Mouse (Mus musculus): ENCODE data around the gene Mtm1. TPM values are rescaled to one million over a fixed set of nuclear protein-coding genes. Genes with fewer than 3 reads are reported as not detected.

Gene Mtm1
- polyA plus RNA-seq, 1 experiment from 2014 or later: 5.2 TPM

GRCm38 (mm10) chrX:71220896-71221295 lies 10.3 kb downstream of the Mtm1 start:
- 63% methylated on average over 3 of the region's 3 CpGs for WGBS
- ATAC-seq (replicated peaks; ENCODE audit: low FRiP score): no peak
- H3K4me1 ChIP-seq: no peaks in the 10 kb centered on the region

DNA sequence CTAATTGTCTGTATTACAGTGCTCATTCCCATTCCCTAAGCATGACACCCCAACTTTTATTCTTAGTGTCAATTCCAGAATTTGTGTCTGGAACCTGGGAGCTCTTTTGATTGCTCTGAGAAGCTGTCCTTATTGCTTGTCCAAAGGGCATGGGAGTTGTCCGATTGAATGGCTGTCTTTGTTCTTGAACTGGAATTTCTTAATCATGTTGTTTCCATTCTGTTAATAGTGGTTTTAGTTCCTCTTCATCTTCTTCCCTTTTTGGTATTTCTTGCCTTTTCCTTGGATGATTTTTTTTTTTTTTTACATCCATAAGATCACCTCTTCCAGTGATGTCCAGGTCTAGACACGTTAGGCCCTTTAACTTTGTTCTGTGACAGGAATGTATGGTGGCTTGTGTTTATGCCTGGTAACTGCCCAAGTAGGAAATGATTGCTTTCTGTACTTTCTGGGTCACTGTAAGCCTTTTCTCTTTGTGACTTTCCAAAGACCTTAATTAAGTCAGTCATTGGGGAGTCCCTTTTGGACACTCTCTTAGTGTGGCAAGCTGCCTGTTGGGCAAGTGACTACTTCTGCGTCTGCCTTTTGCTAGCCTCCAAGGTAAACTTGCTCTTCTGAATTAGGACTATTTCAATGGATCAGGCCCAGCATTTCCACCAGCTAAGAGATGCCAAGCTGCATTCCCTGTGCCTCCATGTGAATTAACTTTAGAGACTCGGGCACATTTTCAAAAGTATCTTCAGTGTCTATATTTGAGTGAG lies 12.3 kb downstream of the Mtm1 start:
- no peak overlapping the region for H3K4me2 ChIP-seq
- ATAC-seq (replicated peaks; ENCODE audit: low FRiP score): no peak
- no peaks in the 10 kb centered on the region for H3K36me3 ChIP-seq
- H3K27ac ChIP-seq: no peak overlapping the region
- WGBS: 83% methylated on average over 4 of the region's 4 CpGs
- H3K9ac ChIP-seq: no peak overlapping the region
- no peaks in the 10 kb centered on the region for H3K9me3 ChIP-seq (replicated peaks)
- no peak overlapping the region for H3K4me3 ChIP-seq (replicated peaks)
- no peaks in the 10 kb centered on the region for H3K4me1 ChIP-seq
- H3K27me3 ChIP-seq: peaks cover 14% of the 10 kb centered on the region; the same call in 1 of the 2 replicates

More at GRCm38 (mm10) chrX:71220896-71221295, 10.3 kb downstream of the Mtm1 start:
- H3K4me3 ChIP-seq (replicated peaks): no peak overlapping the region
- H3K27me3 ChIP-seq: peaks cover 16% of the 10 kb centered on the region; the same call in 1 of the 2 replicates
- H3K27ac ChIP-seq: no peak overlapping the region
- H3K4me2 ChIP-seq: no peak overlapping the region
- H3K9ac ChIP-seq: no peak overlapping the region
- H3K36me3 ChIP-seq: no peaks in the 10 kb centered on the region
- H3K9me3 ChIP-seq (replicated peaks): no peaks in the 10 kb centered on the region

DNA sequence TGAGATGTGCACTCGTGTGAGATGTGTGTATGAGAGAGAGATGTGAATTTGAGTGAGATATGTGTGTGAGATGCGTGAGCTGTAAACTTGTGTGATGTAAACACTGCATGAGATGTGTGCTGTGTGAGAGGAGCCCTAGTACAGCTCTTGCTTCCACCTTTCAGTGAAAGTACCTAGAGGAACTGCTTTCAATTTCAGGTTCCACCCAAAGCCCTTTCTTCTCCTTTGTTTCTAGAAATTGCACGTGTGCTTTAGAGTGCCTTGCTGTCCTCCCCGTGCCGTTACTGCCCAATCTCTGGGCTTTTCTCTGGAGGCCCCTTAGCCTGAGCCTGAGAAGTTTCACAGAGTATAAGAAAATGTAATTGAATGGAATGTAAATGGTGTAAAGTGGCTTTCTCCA lies 16.3 kb downstream of the Mtm1 start:
- H3K27me3 ChIP-seq: peaks cover 11% of the 10 kb centered on the region; the same call in 1 of the 2 replicates
- ATAC-seq (replicated peaks; ENCODE audit: low FRiP score): no peak
- 73% methylated on average over 5 of the region's 5 CpGs for WGBS

DNA sequence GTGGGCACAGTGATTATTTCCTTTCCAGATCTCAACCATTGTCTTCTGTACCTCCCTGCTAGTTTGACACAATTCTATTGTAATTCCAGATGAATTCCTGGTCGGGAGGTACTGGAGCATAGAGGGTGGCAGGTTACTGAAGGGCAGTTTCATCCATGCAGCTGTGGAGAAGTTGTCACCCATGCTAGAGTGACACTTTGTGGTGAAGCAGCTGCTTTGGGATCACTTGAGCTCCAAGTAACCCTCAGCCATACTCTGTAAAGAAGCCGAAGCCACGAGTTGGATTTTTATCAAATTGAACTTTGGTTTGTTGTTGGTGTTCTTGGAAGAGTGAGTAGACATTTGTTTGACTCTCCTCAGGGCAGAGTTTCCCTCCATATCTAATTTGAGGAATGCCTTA lies 17.6 kb downstream of the Mtm1 start:
- H3K27ac ChIP-seq: no peak overlapping the region
- no peak overlapping the region for H3K9ac ChIP-seq
- no peak overlapping the region for H3K4me3 ChIP-seq (replicated peaks)
- ATAC-seq (replicated peaks; ENCODE audit: low FRiP score): no peak
- 54% methylated on average over 3 of the region's 3 CpGs for WGBS
- no peaks in the 10 kb centered on the region for H3K9me3 ChIP-seq (replicated peaks)
- no peaks in the 10 kb centered on the region for H3K4me1 ChIP-seq
- no peak overlapping the region for H3K4me2 ChIP-seq
- no peaks in the 10 kb centered on the region for H3K36me3 ChIP-seq
- H3K27me3 ChIP-seq: peaks cover 9% of the 10 kb centered on the region; the same call in 1 of the 2 replicates

More for the DNA sequence above, 16.3 kb downstream of the Mtm1 start:
- H3K4me3 ChIP-seq (replicated peaks): no peak overlapping the region
- no peaks in the 10 kb centered on the region for H3K36me3 ChIP-seq
- no peaks in the 10 kb centered on the region for H3K9me3 ChIP-seq (replicated peaks)
- H3K9ac ChIP-seq: no peak overlapping the region
- H3K27ac ChIP-seq: no peak overlapping the region
- H3K4me2 ChIP-seq: no peak overlapping the region
- H3K4me1 ChIP-seq: no peaks in the 10 kb centered on the region

DNA sequence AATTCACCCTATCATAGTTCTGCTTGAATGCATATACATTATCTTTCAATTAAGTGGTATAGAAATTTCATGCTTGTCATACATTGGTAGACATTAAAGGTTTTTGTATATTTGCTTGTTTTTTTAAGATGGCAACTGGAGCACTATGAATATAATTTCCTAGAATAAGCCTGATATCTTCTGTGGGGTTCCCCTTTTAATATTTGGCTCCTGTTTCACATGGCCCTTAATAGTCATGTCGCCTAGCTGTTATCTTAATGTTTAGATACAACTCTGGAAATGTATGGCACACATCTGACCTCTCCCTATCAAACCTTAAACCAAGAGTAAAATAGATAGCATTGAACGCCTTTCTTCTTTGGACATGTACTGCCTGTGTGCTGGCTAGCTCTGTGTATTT lies 20.3 kb downstream of the Mtm1 start:
- Histone ChIP-seq H3K4me1 (no peaks in the 10 kb centered on the region), H3K9me3 (replicated peaks) (no peaks in the 10 kb centered on the region), H3K9ac (no peak overlapping the region), H3K4me2 (no peak overlapping the region), H3K27ac (no peak overlapping the region), H3K4me3 (replicated peaks) (no peak overlapping the region), H3K36me3 (no peaks in the 10 kb centered on the region), H3K27me3 (peaks cover 12% of the 10 kb centered on the region; the same call in 1 of the 2 replicates)
- ATAC-seq (replicated peaks; ENCODE audit: low FRiP score): no peak
- 82% methylated on average over 2 of the region's 2 CpGs for WGBS

- H3K9me3 ChIP-seq (replicated peaks): no peaks in the 10 kb centered on the region
- H3K27me3 ChIP-seq: no peaks in the 10 kb centered on the region
- H3K9ac ChIP-seq: no peak overlapping the region
- H3K4me3 ChIP-seq (replicated peaks): no peak overlapping the region
- no peak overlapping the region for H3K4me2 ChIP-seq
- no peak overlapping the region for H3K27ac ChIP-seq
- no peaks in the 10 kb centered on the region for H3K4me1 ChIP-seq
- H3K36me3 ChIP-seq: no peaks in the 10 kb centered on the region
- no peak for ATAC-seq (replicated peaks; ENCODE audit: low FRiP score)
- WGBS: 81% methylated on average over 1 of the region's 1 CpGs
Measured at GRCm38 (mm10) chrX:71256422-71256821, 45.9 kb downstream of the Mtm1 start.

DNA sequence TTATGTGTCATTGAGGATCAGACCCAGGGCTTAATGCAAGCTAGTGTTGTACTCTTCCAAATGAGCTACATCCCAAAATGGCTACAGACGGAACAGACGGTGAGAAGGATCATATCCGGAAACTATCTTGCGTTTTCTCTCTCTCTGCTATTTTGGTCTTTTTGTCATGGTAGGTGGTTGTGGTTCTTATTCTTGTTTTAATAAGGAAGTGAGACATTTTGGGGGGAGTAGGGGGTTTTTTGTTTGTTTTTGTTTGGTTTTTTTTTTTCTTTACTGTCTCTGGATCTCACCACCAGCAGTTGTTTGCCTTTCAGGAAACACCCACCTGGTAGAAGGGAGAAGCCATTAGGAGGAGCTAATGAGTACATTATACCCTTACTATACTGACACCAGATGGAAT lies 50.3 kb downstream of the Mtm1 start:
- Histone ChIP-seq H3K9ac (no peak overlapping the region), H3K27ac (no peak overlapping the region), H3K36me3 (no peaks in the 10 kb centered on the region), H3K4me3 (replicated peaks) (no peak overlapping the region), H3K27me3 (0 out of 2 replicates have a peak, but pooled peaks cover 4% of the 10 kb centered on the region), H3K4me2 (no peak overlapping the region), H3K9me3 (replicated peaks) (no peaks in the 10 kb centered on the region), H3K4me1 (no peaks in the 10 kb centered on the region)
- no peak for ATAC-seq (replicated peaks; ENCODE audit: low FRiP score)
- WGBS: 93% methylated on average over 4 of the region's 4 CpGs

- Histone ChIP-seq H3K9ac (no peak overlapping the region), H3K4me1 (no peaks in the 10 kb centered on the region), H3K9me3 (replicated peaks) (no peaks in the 10 kb centered on the region), H3K4me2 (no peak overlapping the region), H3K27me3 (0 out of 2 replicates have a peak, but pooled peaks cover 4% of the 10 kb centered on the region), H3K36me3 (no peaks in the 10 kb centered on the region), H3K27ac (no peak overlapping the region), H3K4me3 (replicated peaks) (no peak overlapping the region)
- ATAC-seq (replicated peaks; ENCODE audit: low FRiP score): no peak
- WGBS: 75% methylated on average over 2 of the region's 2 CpGs
Measured at GRCm38 (mm10) chrX:71264316-71264715, 53.7 kb downstream of the Mtm1 start.

GRCm38 (mm10) chrX:71268972-71269371 lies 58.4 kb downstream of the Mtm1 start:
- 0 out of 2 replicates have a peak, but pooled peaks cover 6% of the 10 kb centered on the region for H3K27me3 ChIP-seq
- H3K27ac ChIP-seq: no peak overlapping the region
- no peak overlapping the region for H3K4me3 ChIP-seq (replicated peaks)
- H3K9me3 ChIP-seq (replicated peaks): no peaks in the 10 kb centered on the region
- ATAC-seq (replicated peaks; ENCODE audit: low FRiP score): no peak
- WGBS: 74% methylated on average over 1 of the region's 1 CpGs
- H3K36me3 ChIP-seq: no peaks in the 10 kb centered on the region
- no peak overlapping the region for H3K4me2 ChIP-seq
- H3K4me1 ChIP-seq: no peaks in the 10 kb centered on the region
- H3K9ac ChIP-seq: no peak overlapping the region

DNA sequence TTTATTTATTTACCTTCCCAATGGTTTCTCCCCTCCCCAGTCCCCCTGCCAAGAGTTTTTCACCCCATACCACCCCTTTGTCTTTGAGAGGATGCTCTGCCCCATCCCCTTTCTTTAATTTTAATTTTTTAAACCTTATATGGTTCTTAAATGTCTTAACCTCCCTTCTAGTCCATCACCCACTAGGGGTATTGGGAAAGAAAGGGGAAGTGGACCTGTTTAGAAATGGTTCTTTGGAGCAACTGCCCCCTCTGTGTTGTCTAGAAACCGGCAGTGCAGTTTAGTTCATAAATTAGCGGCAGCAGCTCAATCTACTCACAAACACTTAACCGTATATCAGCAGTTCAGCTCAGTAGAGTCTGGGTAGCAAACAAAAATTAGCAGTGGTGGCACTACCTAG lies 63.6 kb downstream of the Mtm1 start:
- no peak overlapping the region for H3K9ac ChIP-seq
- peaks cover 4% of the 10 kb centered on the region; the same call in 1 of the 2 replicates for H3K27me3 ChIP-seq
- H3K36me3 ChIP-seq: no peaks in the 10 kb centered on the region
- 86% methylated on average over 3 of the region's 3 CpGs for WGBS
- H3K4me1 ChIP-seq: no peaks in the 10 kb centered on the region
- ATAC-seq (replicated peaks; ENCODE audit: low FRiP score): no peak
- no peak overlapping the region for H3K4me3 ChIP-seq (replicated peaks)
- no peaks in the 10 kb centered on the region for H3K9me3 ChIP-seq (replicated peaks)
- H3K4me2 ChIP-seq: no peak overlapping the region
- no peak overlapping the region for H3K27ac ChIP-seq

- WGBS: 84% methylated on average over 3 of the region's 3 CpGs
- no peak for ATAC-seq (replicated peaks; ENCODE audit: low FRiP score)
Measured at GRCm38 (mm10) chrX:71285473-71285872, 74.9 kb downstream of the Mtm1 start.

DNA sequence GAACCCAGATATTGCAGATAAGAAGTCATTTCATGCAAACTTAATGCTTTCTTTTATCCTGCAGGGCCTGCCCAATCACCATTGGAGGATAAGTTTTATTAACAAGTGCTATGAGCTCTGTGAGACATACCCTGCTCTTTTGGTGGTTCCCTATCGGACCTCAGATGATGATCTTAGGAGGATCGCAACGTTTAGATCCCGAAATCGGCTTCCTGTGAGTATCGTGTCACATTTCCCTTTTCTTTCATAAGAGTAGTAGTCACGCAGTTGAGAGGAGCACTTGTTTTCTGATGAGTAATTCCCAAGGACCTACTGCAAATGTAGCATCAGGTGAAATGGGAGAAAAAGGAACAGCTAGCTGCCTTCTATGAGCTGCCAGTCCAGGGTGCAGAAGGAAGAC lies 76.5 kb downstream of the Mtm1 start:
- Histone ChIP-seq H3K27me3 (0 out of 2 replicates have a peak, but pooled peaks cover 2% of the 10 kb centered on the region), H3K4me3 (replicated peaks) (no peak overlapping the region), H3K4me1 (no peaks in the 10 kb centered on the region), H3K4me2 (no peak overlapping the region), H3K9me3 (replicated peaks) (no peaks in the 10 kb centered on the region), H3K36me3 (no peaks in the 10 kb centered on the region), H3K27ac (no peak overlapping the region), H3K9ac (no peak overlapping the region)
- ATAC-seq (replicated peaks; ENCODE audit: low FRiP score): no peak
- WGBS: 92% methylated on average over 7 of the region's 7 CpGs

More at GRCm38 (mm10) chrX:71285473-71285872, 74.9 kb downstream of the Mtm1 start:
- Histone ChIP-seq H3K36me3 (no peaks in the 10 kb centered on the region), H3K27ac (no peak overlapping the region), H3K4me1 (no peaks in the 10 kb centered on the region), H3K4me3 (replicated peaks) (no peak overlapping the region), H3K9me3 (replicated peaks) (no peaks in the 10 kb centered on the region), H3K4me2 (no peak overlapping the region), H3K9ac (no peak overlapping the region), H3K27me3 (no peaks in the 10 kb centered on the region)

Measured in kidney, embryonic 15.5 days (tissue).